Mouse (Mus musculus): ENCODE results near the gene Cacna1i. TPM values are rescaled to one million over a fixed set of nuclear protein-coding genes. Genes with fewer than 3 reads are reported as not detected.

Cacna1i gene
- polyA plus RNA-seq, 1 experiment from 2014 or later = 0.03 TPM

DNA sequence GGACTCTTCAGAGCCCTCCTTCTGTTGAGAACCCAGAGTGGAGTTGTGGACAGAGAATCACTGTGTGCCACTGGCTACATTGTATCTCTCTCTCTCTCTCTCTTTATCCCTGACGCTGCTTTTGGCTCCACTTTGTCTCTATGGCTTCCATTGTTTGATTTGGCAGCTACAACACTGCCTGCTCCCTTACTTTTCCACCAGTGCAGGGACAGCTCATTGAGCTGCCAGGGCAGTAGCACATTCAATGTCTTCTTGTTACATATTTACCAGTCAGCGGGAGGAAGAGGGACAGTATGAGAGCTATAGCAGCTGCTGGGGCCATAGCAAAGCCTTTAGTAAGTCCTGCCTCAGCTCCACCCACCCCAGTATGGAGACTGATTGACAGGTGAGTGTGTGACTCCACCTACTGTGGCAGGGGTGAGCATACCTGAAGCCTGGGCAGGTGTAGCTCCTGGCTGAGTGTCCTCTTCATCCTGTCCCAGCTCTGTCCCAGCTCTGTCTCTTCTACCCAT is 114.4 kb downstream of the Cacna1i start:
- Histone ChIP-seq H3K9ac (ENCODE audit: low read depth, low read length) (no peak overlapping the region), H3K36me3 (ENCODE audit: control insufficient read depth, insufficient read depth) (no peaks in the 10 kb centered on the region), H3K27ac (ENCODE audit: low read depth, low read length) (no peak overlapping the region), H3K27me3 (replicated peaks; ENCODE audit: control insufficient read depth, insufficient read depth, low read length) (no peaks in the 10 kb centered on the region), H3K4me3 (ENCODE audit: low read depth, low read length) (no peak overlapping the region), H3K4me1 (replicated peaks; ENCODE audit: control insufficient read depth, insufficient read depth, low read length) (no peaks in the 10 kb centered on the region), H3K4me2 (replicated peaks; ENCODE audit: low read depth) (no peak overlapping the region), H3K9me3 (ENCODE audit: control insufficient read depth) (no peaks in the 10 kb centered on the region)
- ATAC-seq = no peak
- 31% methylated on average over 2 of the region's 2 CpGs for WGBS
- no peak for TF ChIP-seq CTCF (IDR thresholded peaks at IDR 0.05; ENCODE audit: low read depth)

DNA sequence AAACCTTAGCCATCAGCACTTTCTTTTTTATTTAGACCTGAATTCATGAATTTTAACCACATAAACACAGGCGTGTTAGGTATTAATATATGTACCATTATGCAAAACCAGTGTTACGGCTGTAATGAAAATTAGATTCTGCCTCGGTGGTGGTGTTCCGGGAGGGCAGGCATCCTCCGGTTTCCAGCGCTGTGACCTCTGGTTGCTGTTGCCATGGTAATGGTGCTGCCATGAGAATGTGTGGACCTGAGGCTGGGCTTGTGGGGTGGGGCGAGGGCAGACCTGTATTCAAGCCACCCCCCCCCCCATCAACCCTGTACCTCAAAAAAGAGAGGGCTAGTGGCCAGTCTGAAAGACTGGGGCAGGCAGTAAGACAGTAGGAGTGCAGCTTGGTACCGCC is 114.9 kb downstream of the Cacna1i start:
- Histone ChIP-seq H3K4me2 (replicated peaks; ENCODE audit: low read depth) (no peak overlapping the region), H3K27me3 (replicated peaks; ENCODE audit: control insufficient read depth, insufficient read depth, low read length) (no peaks in the 10 kb centered on the region), H3K9me3 (ENCODE audit: control insufficient read depth) (no peaks in the 10 kb centered on the region), H3K27ac (ENCODE audit: low read depth, low read length) (no peak overlapping the region), H3K9ac (ENCODE audit: low read depth, low read length) (no peak overlapping the region), H3K4me3 (ENCODE audit: low read depth, low read length) (no peak overlapping the region), H3K4me1 (replicated peaks; ENCODE audit: control insufficient read depth, insufficient read depth, low read length) (no peaks in the 10 kb centered on the region), H3K36me3 (ENCODE audit: control insufficient read depth, insufficient read depth) (no peaks in the 10 kb centered on the region)
- 78% methylated on average over 8 of the region's 8 CpGs for WGBS
- TF ChIP-seq CTCF (IDR thresholded peaks at IDR 0.05; ENCODE audit: low read depth) = no peak
- no peak for ATAC-seq

DNA sequence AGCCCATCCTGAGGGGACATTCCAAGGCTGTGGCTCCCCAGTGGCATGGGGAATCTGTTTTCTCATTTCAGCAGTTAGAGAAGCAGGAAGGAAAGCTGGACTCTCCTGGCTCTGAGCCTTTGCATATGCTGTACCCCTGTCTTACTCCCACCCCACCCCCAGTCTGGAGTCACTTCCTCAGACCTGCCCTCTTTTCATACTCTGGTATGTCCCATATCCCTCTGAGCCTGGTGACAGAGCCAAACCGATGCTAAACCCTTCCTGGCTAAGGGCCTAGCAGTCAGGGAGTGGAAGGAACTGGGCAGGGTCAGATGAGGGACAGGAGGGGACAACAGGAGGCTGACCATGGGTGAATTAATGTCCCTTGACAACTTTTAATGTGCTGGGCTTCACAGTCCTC is 120.8 kb downstream of the Cacna1i start:
- H3K27me3 ChIP-seq (replicated peaks; ENCODE audit: control insufficient read depth, insufficient read depth, low read length) = no peaks in the 10 kb centered on the region

DNA sequence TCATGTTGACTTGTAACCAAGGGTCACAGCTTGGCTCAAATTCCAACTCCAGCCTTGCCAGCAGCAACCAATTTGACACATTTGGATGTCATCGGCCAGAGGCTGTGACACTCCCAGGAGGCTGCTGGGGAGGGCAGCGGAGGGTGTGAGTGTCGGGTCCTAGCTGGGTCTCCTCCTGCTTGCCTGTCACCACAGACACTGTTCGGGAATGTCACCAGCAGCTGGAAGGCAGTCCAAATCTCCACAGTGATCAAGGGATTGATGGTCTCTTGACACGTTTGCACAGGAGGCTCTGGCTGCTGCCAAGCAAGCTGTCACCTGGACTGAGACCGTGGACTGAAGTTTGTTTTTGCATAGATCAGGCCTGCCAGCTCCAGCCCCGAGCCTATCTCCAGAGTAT is 123.6 kb downstream of the Cacna1i start:
- WGBS = 55% methylated on average over 7 of the region's 7 CpGs
- Histone ChIP-seq H3K9ac (ENCODE audit: low read depth, low read length) (no peak overlapping the region), H3K27me3 (replicated peaks; ENCODE audit: control insufficient read depth, insufficient read depth, low read length) (no peaks in the 10 kb centered on the region), H3K4me3 (ENCODE audit: low read depth, low read length) (no peak overlapping the region), H3K4me1 (replicated peaks; ENCODE audit: control insufficient read depth, insufficient read depth, low read length) (no peaks in the 10 kb centered on the region), H3K27ac (ENCODE audit: low read depth, low read length) (no peak overlapping the region), H3K36me3 (ENCODE audit: control insufficient read depth, insufficient read depth) (no peaks in the 10 kb centered on the region), H3K4me2 (replicated peaks; ENCODE audit: low read depth) (no peak overlapping the region), H3K9me3 (ENCODE audit: control insufficient read depth) (no peaks in the 10 kb centered on the region)
- no peak for TF ChIP-seq CTCF (IDR thresholded peaks at IDR 0.05; ENCODE audit: low read depth)
- no peak for ATAC-seq

More for the DNA sequence above, 120.8 kb downstream of the Cacna1i start:
- TF ChIP-seq CTCF (IDR thresholded peaks at IDR 0.05; ENCODE audit: low read depth) = no peak
- WGBS = 23% methylated on average over 1 of the region's 1 CpGs
- Histone ChIP-seq H3K4me2 (replicated peaks; ENCODE audit: low read depth) (no peak overlapping the region), H3K9me3 (ENCODE audit: control insufficient read depth) (no peaks in the 10 kb centered on the region), H3K4me3 (ENCODE audit: low read depth, low read length) (no peak overlapping the region), H3K4me1 (replicated peaks; ENCODE audit: control insufficient read depth, insufficient read depth, low read length) (no peaks in the 10 kb centered on the region), H3K36me3 (ENCODE audit: control insufficient read depth, insufficient read depth) (no peaks in the 10 kb centered on the region), H3K27ac (ENCODE audit: low read depth, low read length) (no peak overlapping the region), H3K9ac (ENCODE audit: low read depth, low read length) (no peak overlapping the region)
- no peak for ATAC-seq

DNA sequence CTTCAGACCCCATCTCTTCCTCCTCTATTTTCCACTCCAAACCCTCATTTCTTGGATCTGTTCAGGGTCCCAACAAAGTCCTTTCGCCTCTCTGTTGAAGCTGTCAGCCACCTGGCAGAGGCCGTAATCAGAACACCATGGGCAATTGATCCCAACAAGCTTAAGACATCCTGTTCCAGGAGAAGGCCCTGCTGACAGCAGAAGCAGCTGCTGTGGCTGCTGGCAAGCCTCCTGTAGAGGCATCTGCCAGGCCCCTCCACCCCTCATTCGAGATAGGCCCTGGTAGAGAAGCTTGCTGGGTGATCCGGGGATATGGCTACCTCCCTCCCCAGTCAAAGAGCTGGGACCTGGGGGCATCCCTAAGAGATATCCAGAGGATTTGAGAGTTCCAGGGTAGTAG is 126.0 kb downstream of the Cacna1i start:
- 74% methylated on average over 4 of the region's 4 CpGs for WGBS
- H3K27ac ChIP-seq (ENCODE audit: low read depth, low read length) = no peak overlapping the region
- no peak for TF ChIP-seq CTCF (IDR thresholded peaks at IDR 0.05; ENCODE audit: low read depth)
- ATAC-seq = no peak
- H3K4me2 ChIP-seq (replicated peaks; ENCODE audit: low read depth) = no peak overlapping the region
- H3K9me3 ChIP-seq (ENCODE audit: control insufficient read depth) = no peaks in the 10 kb centered on the region
- H3K9ac ChIP-seq (ENCODE audit: low read depth, low read length) = no peak overlapping the region
- H3K4me3 ChIP-seq (ENCODE audit: low read depth, low read length) = no peak overlapping the region
- H3K36me3 ChIP-seq (ENCODE audit: control insufficient read depth, insufficient read depth) = no peaks in the 10 kb centered on the region
- H3K4me1 ChIP-seq (replicated peaks; ENCODE audit: control insufficient read depth, insufficient read depth, low read length) = no peaks in the 10 kb centered on the region
- H3K27me3 ChIP-seq (replicated peaks; ENCODE audit: control insufficient read depth, insufficient read depth, low read length) = no peaks in the 10 kb centered on the region

DNA sequence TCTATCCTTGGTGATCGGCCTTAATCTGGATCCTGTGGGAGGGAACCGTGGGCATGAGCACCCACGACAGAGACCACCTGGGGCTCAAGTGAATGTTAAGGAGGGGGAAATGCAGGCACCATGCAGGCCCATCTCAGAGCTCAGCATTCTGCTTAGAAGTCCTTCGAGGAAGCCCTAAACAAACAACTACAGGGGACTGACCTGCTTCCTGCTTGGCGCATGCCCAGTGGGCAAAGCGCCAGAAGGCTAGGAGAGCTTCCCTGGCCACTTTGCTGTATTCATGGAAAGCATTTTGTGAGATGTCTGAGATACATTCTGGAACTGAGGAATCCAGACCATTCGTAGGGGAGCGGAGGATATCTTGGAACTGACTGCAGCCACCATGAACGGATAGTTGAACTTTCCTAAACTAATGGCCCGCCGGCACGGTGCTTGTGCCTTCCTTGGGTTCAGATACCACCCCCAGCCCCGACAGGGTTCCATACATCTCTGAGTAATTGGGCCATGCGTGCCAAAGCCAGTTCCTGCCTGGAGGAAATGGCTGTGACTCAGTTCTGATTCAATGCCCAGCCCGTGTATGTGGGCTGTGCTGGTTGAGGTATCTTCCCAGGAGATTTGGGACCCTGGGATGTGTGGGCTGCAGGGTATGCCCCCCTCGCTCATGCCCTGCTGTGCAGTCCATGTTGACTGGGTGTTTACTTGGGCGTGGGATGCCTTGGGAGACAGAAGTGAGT is 127.1 kb downstream of the Cacna1i start:
- no peak overlapping the region for H3K4me3 ChIP-seq (ENCODE audit: low read depth, low read length)
- no peak overlapping the region for H3K9ac ChIP-seq (ENCODE audit: low read depth, low read length)
- H3K4me2 ChIP-seq (replicated peaks; ENCODE audit: low read depth) = no peak overlapping the region
- no peak for TF ChIP-seq CTCF (IDR thresholded peaks at IDR 0.05; ENCODE audit: low read depth)
- ATAC-seq = no peak
- WGBS = 66% methylated on average over 17 of the region's 17 CpGs
- no peak overlapping the region for H3K27ac ChIP-seq (ENCODE audit: low read depth, low read length)
- H3K36me3 ChIP-seq (ENCODE audit: control insufficient read depth, insufficient read depth) = no peaks in the 10 kb centered on the region
- no peaks in the 10 kb centered on the region for H3K27me3 ChIP-seq (replicated peaks; ENCODE audit: control insufficient read depth, insufficient read depth, low read length)
- no peaks in the 10 kb centered on the region for H3K9me3 ChIP-seq (ENCODE audit: control insufficient read depth)
- no peaks in the 10 kb centered on the region for H3K4me1 ChIP-seq (replicated peaks; ENCODE audit: control insufficient read depth, insufficient read depth, low read length)
